Mouse (Mus musculus) CH12F3 (cell line): ENCODE data around the gene Jchain.

Experiments
- in situ Hi-C: fragments of 300-500 bp; cut with MboI; formaldehyde crosslinking; loops from 2 replicates; pipeline ENCODE4 v1.14.3; 2020; ENCODE audit warnings: low sequenced_read_pairs

Gene Jchain

GRCm38 (mm10) chr5:88534697-88535096 is 7.0 kb upstream of the Jchain start:
- in situ Hi-C loops = no loop called here

DNA sequence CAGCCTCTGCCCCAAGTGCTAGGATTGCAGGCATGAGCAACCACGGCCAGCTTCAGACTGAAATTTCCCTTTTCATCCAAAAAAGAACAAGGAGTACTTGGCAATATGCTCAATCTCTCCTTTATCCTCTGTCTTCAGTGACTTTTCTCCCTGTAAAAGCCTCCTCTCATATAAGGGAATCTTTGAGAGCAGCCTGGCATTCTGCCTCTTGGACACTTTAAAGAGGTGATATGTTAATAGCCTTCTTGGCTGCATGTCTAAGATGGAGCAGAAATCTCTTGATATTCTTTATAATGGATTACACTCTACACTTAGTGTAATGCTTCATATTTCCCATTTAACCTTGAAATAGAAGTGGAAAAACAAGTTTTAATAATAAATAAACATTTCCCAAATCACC is 3.2 kb upstream of the Jchain start:
- in situ Hi-C loops = no loop called here

GRCm38 (mm10) chr5:88519232-88519631 is 8.5 kb downstream of the Jchain start:
- in situ Hi-C loops = no loop called here

DNA sequence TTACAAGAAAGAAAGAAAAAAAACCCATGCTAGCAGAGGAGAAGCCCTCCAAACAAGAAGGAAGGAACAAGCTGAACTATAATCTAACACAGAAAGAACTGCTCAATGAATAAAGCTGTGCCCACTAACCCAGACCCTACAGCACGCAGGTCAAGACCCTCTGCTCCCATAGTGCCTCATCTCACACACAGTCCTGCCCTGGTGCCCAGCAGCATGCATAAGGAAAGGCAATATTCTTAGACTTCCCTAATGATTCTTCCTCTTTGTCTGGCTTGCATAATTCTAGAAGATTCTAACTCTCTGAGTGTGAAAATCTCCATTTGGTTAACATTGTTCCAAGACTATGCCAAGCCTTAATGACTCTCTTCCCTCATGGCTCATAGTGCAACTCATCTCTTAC is 18.7 kb downstream of the Jchain start:
- in situ Hi-C loops = no loop called here

DNA sequence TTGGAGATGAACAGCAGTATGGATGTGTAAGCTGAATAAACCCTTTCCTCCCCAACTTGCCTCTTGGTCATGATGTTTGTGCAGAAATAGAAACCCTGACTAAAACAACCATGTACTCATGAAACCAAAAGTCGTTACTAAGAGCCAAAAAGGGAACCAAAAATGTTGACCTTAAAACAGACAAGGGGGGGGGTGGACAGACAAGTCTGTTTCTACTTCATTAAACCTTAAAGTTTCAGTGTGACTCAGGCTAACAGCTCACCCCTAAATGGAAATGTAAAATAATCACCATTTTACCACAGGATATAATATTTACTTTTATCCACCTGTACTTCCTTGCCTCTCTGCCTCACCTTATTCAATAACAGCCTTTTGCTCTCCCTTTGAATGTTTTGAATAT is 19.1 kb downstream of the Jchain start:
- in situ Hi-C loops = no loop called here

DNA sequence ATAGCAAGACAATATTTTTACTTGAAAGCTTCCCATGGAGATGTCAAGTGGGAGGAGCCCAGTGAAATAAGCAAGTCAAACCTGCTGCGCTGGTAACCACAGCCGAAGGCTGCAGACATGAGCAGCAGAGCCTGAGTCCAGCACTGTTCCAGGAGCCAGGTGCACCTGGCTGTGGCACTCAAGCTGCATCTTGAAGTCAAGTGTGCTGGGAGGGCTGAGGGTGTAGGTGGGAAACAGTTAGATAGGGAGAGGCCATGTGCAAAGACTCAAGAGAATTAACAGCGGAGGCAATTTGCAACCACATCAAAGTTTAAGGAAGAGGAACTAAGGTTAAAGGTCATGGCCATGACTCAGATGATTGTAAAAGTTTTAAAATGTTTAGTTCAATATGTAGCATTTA is 27.9 kb downstream of the Jchain start:
- in situ Hi-C loops = no loop called here

DNA sequence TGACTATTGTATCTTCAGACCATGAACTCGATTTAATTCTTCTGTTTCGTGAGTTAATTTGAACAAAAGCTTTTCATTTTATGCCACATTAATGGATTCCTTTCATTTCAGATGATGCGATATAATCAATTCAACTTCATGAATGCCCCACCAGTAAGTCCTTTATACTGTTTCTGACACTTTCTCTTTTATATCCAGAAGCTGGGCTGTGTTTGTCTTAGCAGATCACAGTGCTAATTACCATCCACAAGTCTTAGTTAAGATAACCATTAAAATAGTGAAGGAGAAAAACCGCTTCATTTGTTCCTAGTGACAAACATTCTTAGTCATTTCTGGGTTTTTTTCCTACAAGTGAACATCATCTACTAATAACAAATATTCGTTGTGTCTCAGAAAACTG is 36.6 kb downstream of the Jchain start:
- in situ Hi-C loops = no loop called here

DNA sequence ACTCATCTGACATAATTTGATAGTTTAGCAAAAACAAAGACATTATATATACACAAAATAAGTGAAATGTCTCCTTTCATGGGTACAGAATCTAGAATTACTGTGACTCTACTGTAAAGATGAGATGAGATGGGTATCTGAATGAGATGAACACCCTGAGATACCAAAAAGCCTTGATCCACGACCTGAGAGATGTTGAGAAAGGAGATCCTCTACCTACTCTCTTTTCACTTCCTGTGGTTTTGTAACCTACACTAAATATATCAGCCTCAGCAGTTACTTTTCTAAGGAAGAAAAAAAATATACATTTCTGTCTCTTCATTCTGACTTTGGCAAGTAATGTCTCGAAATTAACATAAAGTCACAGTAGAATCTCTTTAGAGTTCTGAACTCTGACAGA is 38.7 kb downstream of the Jchain start:
- in situ Hi-C loops = no loop called here

- in situ Hi-C loops = no loop called here
Measured at GRCm38 (mm10) chr5:88487675-88488074, 40.0 kb downstream of the Jchain start, which contains the start of gene Enam. Gene Enam, plus strand, starts transcription at chr5:88487975.
